19 mouse cellular contexts compared by ENCODE assay signal in genomic region chr2:120745496-120745895, GRCm38 (mm10).
DNase-seq lines count a peak whose midpoint lies in the region; ATAC-seq lines count a peak whose summit lies in the region.
"Had no signal": no experiment of that assay in that cellular context is flagged by ENCODE, and none has a peak within 500 bp of the region (broad histone marks: within the 10 kb centered on the region; RNA-seq: fewer than 3 reads in every experiment).

No protein-coding gene starts in this region.

- no peak for ATAC-seq in heart, embryonic 16.5 days (replicated peaks; ENCODE audit: extremely low read depth, insufficient read depth, low FRiP score)
- ATAC-seq in megakaryocyte progenitor cell, adult 5-6 weeks (replicated peaks; ENCODE audit: poor library complexity), result no peak
- ATAC-seq: forebrain, embryonic 13.5 days; forebrain, postnatal 0 days; intestine, postnatal 0 days had no signal

- H3K27me3 ChIP-seq in heart, embryonic 16.5 days (ENCODE audit: control insufficient read depth, insufficient read depth, low read length), result no peaks in the 10 kb centered on the region
- H3K27me3 ChIP-seq: forebrain, embryonic 13.5 days; hindbrain, embryonic 15.5 days had no signal

- 81% methylated on average over 1 of the region's 1 CpGs for WGBS in heart, embryonic 16.5 days

- peaks cover 15% of the 10 kb centered on the region for H3K36me3 ChIP-seq in heart, embryonic 16.5 days (ENCODE audit: control insufficient read depth, insufficient read depth)

- peak overlapping the region; percentile 46 for H3K27ac ChIP-seq in heart, embryonic 16.5 days (ENCODE audit: low read length)
- H3K27ac ChIP-seq: embryonic facial prominence, embryonic 10.5 days; forebrain, embryonic 13.5 days; hindbrain, embryonic 15.5 days; kidney, postnatal 0 days had no signal

- H3K4me2 ChIP-seq in heart, embryonic 16.5 days (ENCODE audit: low read depth, low read length), result no peak overlapping the region
- H3K4me2 ChIP-seq: forebrain, embryonic 13.5 days; heart, embryonic 11.5 days; hindbrain, embryonic 15.5 days had no signal

- no peaks in the 10 kb centered on the region for H3K9me3 ChIP-seq in heart, embryonic 16.5 days (replicated peaks; ENCODE audit: control insufficient read depth, low read length)
- H3K9me3 ChIP-seq: embryonic facial prominence, embryonic 10.5 days; forebrain, embryonic 13.5 days; hindbrain, embryonic 15.5 days had no signal

- H3K4me1 ChIP-seq in heart, embryonic 16.5 days (ENCODE audit: control insufficient read depth, insufficient read depth, low read length), result peaks cover 7% of the 10 kb centered on the region; the same call in 1 of the 2 replicates
- H3K4me1 ChIP-seq: embryonic facial prominence, embryonic 10.5 days; forebrain, embryonic 13.5 days; hindbrain, embryonic 15.5 days had no signal

- peak; percentile 26 to 34 for DNase-seq in cerebellum, adult 18-20 months
- DNase-seq in cerebellum, postnatal 10 days, result no peak
- DNase-seq in heart, postnatal 4 days, result no peak
- DNase-seq in brain, adult 2 months (ENCODE audit: low read depth, low spot score), result peak; percentile 59
- DNase-seq in cerebellum, adult 9-11 months, result peak; percentile 41
- DNase-seq: adrenal gland, adult 2 months; adrenal gland, postnatal 25 days; forebrain, postnatal 0 days; gastrocnemius, postnatal 14 days; heart, postnatal 14 days; kidney, adult 9 months had no signal

- no peak overlapping the region for H3K9ac ChIP-seq in heart, embryonic 16.5 days (ENCODE audit: low read length)
- H3K9ac ChIP-seq: forebrain, embryonic 13.5 days; forebrain, postnatal 0 days; hindbrain, embryonic 15.5 days had no signal

- H3K4me3 ChIP-seq in heart, embryonic 16.5 days (ENCODE audit: low read length), result no peak overlapping the region
- H3K4me3 ChIP-seq: embryonic facial prominence, embryonic 10.5 days; forebrain, embryonic 13.5 days; hindbrain, embryonic 15.5 days had no signal

Comparison
In these comparisons a context has a peak if more than half of its experiments do, and no peak if none do; other contexts are left out.
1. DNase-seq: peak in cerebellum, adult 18-20 months (2 of 2), brain, adult 2 months (single experiment) and cerebellum, adult 9-11 months (single experiment); none in cerebellum, postnatal 10 days (0 of 2) and heart, postnatal 4 days (single experiment).